Mouse (Mus musculus) midbrain, embryonic 16.5 days (tissue): ENCODE data around the gene Igf1r. TPM values are rescaled to one million over a fixed set of nuclear protein-coding genes. Genes with fewer than 3 reads are reported as not detected.
A peak's percentile ranks its signal among the peaks of the same experiment; 100 is the strongest.

Experiments
- ATAC-seq: fragments of 200-750 bp; cut with Nextera tagmentation; 2 replicates; pipeline ENCODE4 v1.8.0; 2017; ENCODE audit warnings: moderate TSS enrichment
- H3K27ac ChIP-seq: fragments of 300-500 bp; sonication (generic); 2 replicates; pipeline ENCODE4 v1.5.1; 2014; ENCODE audit warnings: mild to moderate bottlenecking, low read length, mixed read lengths
- H3K27me3 ChIP-seq: fragments of 300-500 bp; sonication (generic); 2 replicates; pipeline ENCODE4 v1.6.1; 2014; ENCODE audit warnings: low read depth, low read length, mixed read lengths; ENCODE audit not compliant: control insufficient read depth, insufficient read depth
- H3K36me3 ChIP-seq: fragments of 300-500 bp; sonication (generic); 2 replicates; pipeline ENCODE4 v1.6.1; 2014; ENCODE audit warnings: mild to moderate bottlenecking, low read length, moderate library complexity, mixed read lengths; ENCODE audit not compliant: control insufficient read depth, insufficient read depth
- H3K4me1 ChIP-seq: fragments of 300-500 bp; sonication (generic); 2 replicates; pipeline ENCODE4 v1.6.1; 2014; ENCODE audit warnings: mild to moderate bottlenecking, low read length, mixed read lengths; ENCODE audit not compliant: control insufficient read depth, insufficient read depth
- H3K4me2 ChIP-seq: fragments of 300-500 bp; sonication (generic); 2 replicates; pipeline ENCODE4 v1.6.1; 2014; ENCODE audit warnings: mild to moderate bottlenecking, low read length, mixed read lengths
- H3K4me3 ChIP-seq: fragments of 300-500 bp; sonication (generic); 2 replicates; pipeline ENCODE4 v1.5.1; 2014; ENCODE audit warnings: low read depth, mild to moderate bottlenecking, low read length, moderate library complexity, mixed read lengths
- H3K9ac ChIP-seq: fragments of 300-500 bp; sonication (generic); 2 replicates; pipeline ENCODE4 v1.6.1; 2014; ENCODE audit warnings: low read depth, low read length, mixed read lengths
- H3K9me3 ChIP-seq: fragments of 300-500 bp; sonication (generic); replicated peaks from 2 replicates; pipeline ENCODE4 v1.6.1; 2014; ENCODE audit warnings: mild to moderate bottlenecking, low read length, mixed read lengths; ENCODE audit not compliant: control insufficient read depth, poor library complexity, severe bottlenecking
- WGBS: fragments of 180-500 bp; shearing (Covaris S2); extraction: QIAGEN DNeasy Blood & Tissue Kit; methylation state at CpG from one replicate; pipeline ENCODE4 v1.1.7; 2014; 5-methylcytosine and 5-hydroxymethylcytosine counted together
- polyA plus RNA-seq: library from polyadenylated mRNA; unstranded; fragments of >200 nt; fragmentation: Nextera tagmentation; extraction: Ambion mirVana; gene quantifications from 2 replicates; pipeline ENCODE4 v1.2.1, GENCODE M21; 2015

The Igf1r gene
- polyA plus RNA-seq, 1 experiment from 2014 or later: 21.5 TPM

DNA sequence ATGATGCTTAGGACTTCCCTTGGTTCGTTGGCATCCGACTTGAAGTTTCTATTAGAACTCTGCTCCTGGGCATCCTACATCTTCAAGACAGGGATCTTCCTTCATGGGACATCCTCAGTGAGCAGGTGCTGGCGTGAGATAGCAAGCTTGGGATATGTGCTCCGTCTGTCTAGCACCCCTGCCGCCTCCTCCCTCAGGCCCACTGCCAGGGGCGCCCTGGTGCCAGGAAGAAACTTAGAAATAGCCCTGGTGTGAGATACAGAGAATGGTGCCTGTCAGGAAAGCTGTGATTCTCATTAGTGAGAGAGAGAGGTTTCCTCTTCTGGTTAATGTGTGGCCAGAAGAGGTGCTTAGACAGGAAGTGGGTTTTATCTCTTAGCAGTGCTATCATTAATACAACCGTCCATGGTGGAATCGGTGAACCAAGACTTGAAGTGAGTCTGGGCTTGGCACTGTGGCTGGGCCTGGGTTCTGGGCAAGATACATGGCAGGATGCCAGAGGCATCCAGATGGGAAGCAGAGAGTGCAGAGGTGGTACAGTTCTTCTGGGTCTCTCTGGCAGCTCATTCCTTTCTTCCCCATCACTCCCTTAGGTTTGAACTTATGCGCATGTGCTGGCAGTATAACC lies 272.9 kb downstream of the Igf1r start:
- Histone ChIP-seq H3K36me3 (no peaks in the 10 kb centered on the region; the same call in 1 of the 2 replicates), H3K4me2 (no peak overlapping the region), H3K4me3 (no peak overlapping the region), H3K4me1 (peaks cover 18% of the 10 kb centered on the region), H3K9me3 (no peaks in the 10 kb centered on the region), H3K27ac (no peak overlapping the region), H3K27me3 (no peaks in the 10 kb centered on the region), H3K9ac (no peak overlapping the region)
- ATAC-seq: no peak
- WGBS: 93% methylated on average over 9 of the region's 9 CpGs

DNA sequence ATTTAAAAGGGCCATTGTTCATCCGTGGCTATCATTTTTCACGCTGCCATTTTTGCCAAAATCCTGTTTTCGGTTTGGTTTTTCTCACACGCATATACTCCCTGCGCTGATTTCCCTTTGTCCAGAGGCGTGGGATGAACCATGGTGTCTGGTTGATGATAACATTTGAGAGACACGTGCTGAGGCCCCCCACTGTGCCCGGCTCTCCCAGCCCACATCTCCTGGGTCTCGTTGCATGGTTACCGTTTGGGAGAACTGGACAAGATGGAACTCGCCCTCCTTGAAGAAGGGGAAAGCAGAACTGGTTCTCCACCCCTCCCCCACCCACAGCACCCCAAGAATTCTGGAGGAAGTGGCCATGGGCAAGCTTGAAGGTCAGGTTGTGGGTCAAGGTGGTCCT lies 274.4 kb downstream of the Igf1r start:
- Histone ChIP-seq H3K4me2 (no peak overlapping the region), H3K36me3 (peaks cover 2% of the 10 kb centered on the region; the same call in 1 of the 2 replicates), H3K27ac (no peak overlapping the region), H3K9ac (no peak overlapping the region), H3K9me3 (no peaks in the 10 kb centered on the region), H3K4me1 (peaks cover 18% of the 10 kb centered on the region), H3K4me3 (no peak overlapping the region), H3K27me3 (no peaks in the 10 kb centered on the region)
- WGBS: 78% methylated on average over 11 of the region's 11 CpGs
- no peak for ATAC-seq

GRCm38 (mm10) chr7:68227621-68228020 lies 275.0 kb downstream of the Igf1r start:
- 79% methylated on average over 4 of the region's 4 CpGs for WGBS
- ATAC-seq: no peak
- H3K27ac ChIP-seq: no peak overlapping the region
- H3K9ac ChIP-seq: no peak overlapping the region
- H3K27me3 ChIP-seq: no peaks in the 10 kb centered on the region
- H3K9me3 ChIP-seq: no peaks in the 10 kb centered on the region
- peaks cover 17% of the 10 kb centered on the region for H3K4me1 ChIP-seq
- H3K4me3 ChIP-seq: no peak overlapping the region
- H3K36me3 ChIP-seq: peaks cover 2% of the 10 kb centered on the region; the same call in 1 of the 2 replicates
- H3K4me2 ChIP-seq: no peak overlapping the region

GRCm38 (mm10) chr7:68228491-68228890 lies 275.9 kb downstream of the Igf1r start:
- Histone ChIP-seq H3K4me3 (no peak overlapping the region), H3K27me3 (no peaks in the 10 kb centered on the region), H3K36me3 (peaks cover 2% of the 10 kb centered on the region; the same call in 1 of the 2 replicates), H3K9me3 (no peaks in the 10 kb centered on the region), H3K4me1 (peaks cover 10% of the 10 kb centered on the region), H3K27ac (no peak overlapping the region), H3K4me2 (no peak overlapping the region), H3K9ac (no peak overlapping the region)
- 28% methylated on average over 6 of the region's 6 CpGs for WGBS
- ATAC-seq: no peak

DNA sequence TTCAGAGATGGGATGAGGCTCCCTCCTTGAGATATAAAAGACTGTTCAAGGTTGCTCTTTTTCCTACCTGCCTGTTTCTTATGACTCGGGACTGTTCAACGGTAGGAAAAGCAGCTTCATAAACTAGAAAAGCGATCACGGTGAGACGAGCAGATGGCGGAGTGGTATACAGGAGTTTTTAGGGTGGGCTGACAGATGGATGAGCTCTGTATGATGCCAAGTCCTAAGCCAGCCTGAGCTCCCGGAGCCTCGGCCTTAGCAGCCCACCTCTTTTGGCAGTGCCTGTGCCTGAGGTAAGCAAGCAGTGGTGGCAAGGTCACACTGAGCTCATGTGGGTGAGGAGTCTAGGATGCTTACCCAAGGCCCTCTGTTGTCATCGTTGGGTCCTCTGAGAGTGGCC lies 278.2 kb downstream of the Igf1r start:
- 88% methylated on average over 9 of the region's 9 CpGs for WGBS
- Histone ChIP-seq H3K4me2 (no peak overlapping the region), H3K27ac (no peak overlapping the region)

DNA sequence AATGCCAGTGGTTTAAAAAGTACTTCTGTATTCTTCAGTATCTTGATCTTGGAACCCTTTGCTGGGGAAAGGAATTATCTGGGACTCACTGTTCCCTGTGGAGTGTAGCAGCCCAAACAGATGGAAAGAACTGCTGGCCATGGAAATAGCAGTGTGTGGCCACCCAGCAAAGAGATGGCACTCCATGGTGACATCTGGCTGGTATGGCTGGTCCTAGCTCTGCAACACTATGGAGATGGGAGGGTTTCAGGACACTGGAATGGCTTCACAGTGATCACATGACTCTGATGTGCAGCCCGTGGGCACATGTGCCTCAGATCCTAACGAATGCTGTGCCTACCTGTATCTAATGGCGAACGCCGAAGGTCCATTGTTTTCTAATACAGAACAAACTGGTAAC lies 279.9 kb downstream of the Igf1r start:
- H3K36me3 ChIP-seq: 0 out of 2 replicates have a peak, but pooled peaks cover 2% of the 10 kb centered on the region
- no peaks in the 10 kb centered on the region for H3K9me3 ChIP-seq
- ATAC-seq: no peak
- H3K27ac ChIP-seq: no peak overlapping the region
- no peak overlapping the region for H3K4me2 ChIP-seq
- no peak overlapping the region for H3K4me3 ChIP-seq
- H3K9ac ChIP-seq: no peak overlapping the region
- H3K4me1 ChIP-seq: peaks cover 9% of the 10 kb centered on the region
- H3K27me3 ChIP-seq: no peaks in the 10 kb centered on the region
- 89% methylated on average over 5 of the region's 5 CpGs for WGBS

More for the DNA sequence above, 278.2 kb downstream of the Igf1r start:
- no peaks in the 10 kb centered on the region for H3K9me3 ChIP-seq
- H3K4me3 ChIP-seq: no peak overlapping the region
- 0 out of 2 replicates have a peak, but pooled peaks cover 2% of the 10 kb centered on the region for H3K36me3 ChIP-seq
- peaks cover 9% of the 10 kb centered on the region for H3K4me1 ChIP-seq
- no peak for ATAC-seq
- no peaks in the 10 kb centered on the region for H3K27me3 ChIP-seq
- no peak overlapping the region for H3K9ac ChIP-seq

DNA sequence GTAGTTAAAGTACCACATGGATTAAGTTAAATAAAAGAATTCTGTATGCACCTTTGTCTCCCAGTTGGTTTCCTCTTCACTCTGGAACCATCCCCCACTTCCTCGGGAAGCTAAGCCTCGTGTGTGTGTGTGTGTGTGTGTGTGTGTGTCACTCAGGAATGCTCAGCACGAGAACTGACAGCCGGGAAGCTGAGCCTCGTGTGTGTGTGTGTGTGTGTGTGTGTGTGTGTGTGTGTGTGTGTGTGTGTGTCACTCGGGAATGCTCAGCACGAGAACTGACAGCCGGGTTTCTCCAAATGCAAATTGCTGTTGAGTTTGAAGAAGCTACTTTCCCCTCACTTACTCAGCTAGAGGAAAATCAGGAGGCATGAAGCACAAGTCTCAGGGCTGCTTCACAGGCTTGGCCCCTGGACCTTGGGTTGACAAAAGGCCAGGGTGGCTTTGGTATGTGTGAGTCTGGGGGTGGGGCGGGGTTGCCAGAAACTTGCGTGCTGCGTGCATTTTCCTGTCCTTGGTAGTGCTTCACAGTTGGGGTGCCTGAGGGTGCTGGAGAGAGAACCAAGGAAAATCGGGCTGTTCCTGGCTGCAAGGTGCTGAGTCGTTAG lies 281.1 kb downstream of the Igf1r start:
- 23% methylated on average over 13 of the region's 13 CpGs for WGBS
- peak; percentile 47; the same call in 1 of the 2 replicates for ATAC-seq
- no peaks in the 10 kb centered on the region for H3K9me3 ChIP-seq
- no peak overlapping the region; the same call in 1 of the 2 replicates for H3K27ac ChIP-seq
- no peak overlapping the region for H3K9ac ChIP-seq
- H3K4me1 ChIP-seq: peaks cover 3% of the 10 kb centered on the region
- H3K27me3 ChIP-seq: no peaks in the 10 kb centered on the region
- H3K36me3 ChIP-seq: 0 out of 2 replicates have a peak, but pooled peaks cover 2% of the 10 kb centered on the region
- no peak overlapping the region for H3K4me3 ChIP-seq
- H3K4me2 ChIP-seq: no peak overlapping the region

- Histone ChIP-seq H3K27ac (no peak overlapping the region), H3K4me1 (peaks cover 2% of the 10 kb centered on the region; the same call in 1 of the 2 replicates), H3K9ac (no peak overlapping the region), H3K4me3 (no peak overlapping the region), H3K36me3 (no peaks in the 10 kb centered on the region), H3K9me3 (no peaks in the 10 kb centered on the region), H3K4me2 (no peak overlapping the region), H3K27me3 (no peaks in the 10 kb centered on the region)
- no peak for ATAC-seq
- 76% methylated on average over 8 of the region's 8 CpGs for WGBS
Observed at GRCm38 (mm10) chr7:68236817-68237216, 284.2 kb downstream of the Igf1r start.

DNA sequence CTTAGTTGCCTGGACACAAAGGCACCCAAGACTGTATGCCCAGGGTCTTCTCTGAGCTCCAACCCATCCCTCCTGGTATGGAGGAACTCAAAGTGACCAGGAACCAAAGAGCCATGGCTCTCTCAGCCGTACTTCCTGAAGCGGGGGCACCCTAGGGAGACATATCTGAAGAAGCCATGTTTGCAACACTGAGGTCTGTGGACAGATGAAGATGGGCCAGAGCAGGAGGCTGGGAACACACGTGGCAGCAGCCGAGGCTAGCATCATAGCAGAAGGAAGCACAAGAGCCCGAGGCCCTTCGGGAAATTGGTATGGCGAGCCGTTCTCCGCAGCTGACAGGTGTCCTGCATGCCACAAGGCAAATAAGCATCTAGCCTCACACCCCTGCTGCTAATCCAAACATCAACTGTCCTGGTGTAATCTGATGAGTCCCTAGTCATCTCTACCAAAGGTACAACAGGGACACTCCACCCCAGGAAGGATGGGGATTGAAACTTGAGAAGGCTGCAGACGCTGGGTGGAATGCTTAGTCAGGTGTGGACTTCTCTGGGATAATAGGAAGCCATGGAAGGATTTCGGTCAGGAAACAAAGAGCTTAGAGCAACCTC lies 286.7 kb downstream of the Igf1r start:
- no peak for ATAC-seq
- Histone ChIP-seq H3K4me1 (no peaks in the 10 kb centered on the region), H3K27me3 (no peaks in the 10 kb centered on the region), H3K4me3 (no peak overlapping the region), H3K9me3 (no peaks in the 10 kb centered on the region), H3K4me2 (no peak overlapping the region), H3K27ac (no peak overlapping the region), H3K36me3 (no peaks in the 10 kb centered on the region), H3K9ac (no peak overlapping the region)
- 73% methylated on average over 11 of the region's 11 CpGs for WGBS
